Mouse (Mus musculus): ENCODE results near the gene Thoc6. TPM values are rescaled to one million over a fixed set of nuclear protein-coding genes. Genes with fewer than 3 reads are reported as not detected.
A peak's percentile ranks its signal among the peaks of the same experiment; 100 is the strongest.

The Thoc6 gene
- polyA plus RNA-seq, 1 experiment: 30.1 TPM

- Histone ChIP-seq H3ac (ENCODE audit: control insufficient read depth, insufficient read length) (no peak overlapping the region), H3K4me2 (ENCODE audit: low read depth) (no peak overlapping the region), H3K27me3 (ENCODE audit: control insufficient read depth, insufficient read depth, insufficient read length) (peaks cover 24% of the 10 kb centered on the region), H3K36me3 (ENCODE audit: control insufficient read depth, insufficient read depth) (no peaks in the 10 kb centered on the region), H3K79me2 (ENCODE audit: control insufficient read depth, insufficient read depth) (no peaks in the 10 kb centered on the region), H3K4me3 (no peak overlapping the region)
- TF ChIP-seq MYOD1 (IDR thresholded peaks at IDR 0.05; ENCODE audit: control insufficient read depth in 1 of 3, insufficient read length in 2 of 3, low read depth in 2 of 3) (no peak), TCF3 (IDR thresholded peaks at IDR 0.05; ENCODE audit: insufficient read length, low read depth) (no peak), SRF (IDR thresholded peaks at IDR 0.05; ENCODE audit: control insufficient read depth, insufficient read length, low read depth) (no peak), REST (IDR thresholded peaks at IDR 0.05; ENCODE audit: insufficient read depth, insufficient read length) (no peak), MAX (IDR thresholded peaks at IDR 0.05; ENCODE audit: low read depth) (no peak), USF1 (IDR thresholded peaks at IDR 0.05; ENCODE audit: low read depth) (no peak), E2F4 (IDR thresholded peaks at IDR 0.05; ENCODE audit: insufficient read depth) (no peak), POLR2A (IDR thresholded peaks at IDR 0.05; ENCODE audit: insufficient read length, low read depth) (no peak), POLR2AphosphoS2 (IDR thresholded peaks at IDR 0.05; ENCODE audit: insufficient read length, low read depth) (no peak), TCF12 (IDR thresholded peaks at IDR 0.05; ENCODE audit: insufficient read depth, poor library complexity, severe bottlenecking) (no peak), MYOG (IDR thresholded peaks at IDR 0.05; ENCODE audit: control insufficient read depth in 1 of 3, insufficient read depth in 1 of 3, insufficient read length in 2 of 3, low read depth in 2 of 3) (no peak), CEBPB (IDR thresholded peaks at IDR 0.05; ENCODE audit: insufficient read depth, poor library complexity, severe bottlenecking) (no peak)
Observed at GRCm38 (mm10) chr17:23645894-23646293, 27.8 kb downstream of the Thoc6 start.

GRCm38 (mm10) chr17:23644613-23645495, 28.8 kb downstream of the Thoc6 start, which contains the start of gene Mmp25:
Gene Mmp25 (minus strand): TSS chr17:23645277.
- Histone ChIP-seq H3K36me3 (ENCODE audit: control insufficient read depth, insufficient read depth) (no peaks in the 10 kb centered on the region), H3K4me2 (ENCODE audit: low read depth) (no peak within 1 kb of the TSS), H3K4me3 (no peak within 1 kb of the TSS), H3K79me2 (ENCODE audit: control insufficient read depth, insufficient read depth) (no peaks in the 10 kb centered on the region), H3ac (ENCODE audit: control insufficient read depth, insufficient read length) (no peak within 1 kb of the TSS), H3K27me3 (ENCODE audit: control insufficient read depth, insufficient read depth, insufficient read length) (peaks cover 24% of the 10 kb centered on the region)
- no peak for TF ChIP-seq MYOD1 (IDR thresholded peaks at IDR 0.05; ENCODE audit: control insufficient read depth in 1 of 3, insufficient read length in 2 of 3, low read depth in 2 of 3)
- no peak for TF ChIP-seq POLR2AphosphoS2 (IDR thresholded peaks at IDR 0.05; ENCODE audit: insufficient read length, low read depth)
- TF ChIP-seq TCF12 (IDR thresholded peaks at IDR 0.05; ENCODE audit: insufficient read depth, poor library complexity, severe bottlenecking): no peak
- TF ChIP-seq MYOG (IDR thresholded peaks at IDR 0.05; ENCODE audit: control insufficient read depth in 1 of 3, insufficient read depth in 1 of 3, insufficient read length in 2 of 3, low read depth in 2 of 3): no peak
- no peak for TF ChIP-seq POLR2A (IDR thresholded peaks at IDR 0.05; ENCODE audit: insufficient read length, low read depth)
- TF ChIP-seq USF1 (IDR thresholded peaks at IDR 0.05; ENCODE audit: low read depth): no peak
- TF ChIP-seq E2F4 (IDR thresholded peaks at IDR 0.05; ENCODE audit: insufficient read depth): no peak
- no peak for TF ChIP-seq REST (IDR thresholded peaks at IDR 0.05; ENCODE audit: insufficient read depth, insufficient read length)

GRCm38 (mm10) chr17:23631241-23631640, 42.4 kb downstream of the Thoc6 start:
- Histone ChIP-seq H3K4me2 (ENCODE audit: low read depth) (no peak overlapping the region), H3K36me3 (ENCODE audit: control insufficient read depth, insufficient read depth) (no peaks in the 10 kb centered on the region), H3K27me3 (ENCODE audit: control insufficient read depth, insufficient read depth, insufficient read length) (peaks cover 35% of the 10 kb centered on the region), H3K4me3 (no peak overlapping the region), H3ac (ENCODE audit: control insufficient read depth, insufficient read length) (no peak overlapping the region), H3K79me2 (ENCODE audit: control insufficient read depth, insufficient read depth) (no peaks in the 10 kb centered on the region)
- TF ChIP-seq CEBPB (IDR thresholded peaks at IDR 0.05; ENCODE audit: insufficient read depth, poor library complexity, severe bottlenecking): no peak
- no peak for TF ChIP-seq MAX (IDR thresholded peaks at IDR 0.05; ENCODE audit: low read depth)

- Histone ChIP-seq H3K4me2 (ENCODE audit: low read depth) (peak overlapping the region; percentile 62), H3K79me2 (ENCODE audit: control insufficient read depth, insufficient read depth) (no peaks in the 10 kb centered on the region), H3K27me3 (ENCODE audit: control insufficient read depth, insufficient read depth, insufficient read length) (peaks cover 29% of the 10 kb centered on the region), H3K36me3 (ENCODE audit: control insufficient read depth, insufficient read depth) (no peaks in the 10 kb centered on the region), H3ac (ENCODE audit: control insufficient read depth, insufficient read length) (no peak overlapping the region), H3K4me3 (no peak overlapping the region)
- TF ChIP-seq MYOD1 (IDR thresholded peaks at IDR 0.05; ENCODE audit: control insufficient read depth in 1 of 3, insufficient read length in 2 of 3, low read depth in 2 of 3) (peak in 2 of 3 experiments; percentile 24 to 25), MYOG (IDR thresholded peaks at IDR 0.05; ENCODE audit: control insufficient read depth in 1 of 3, insufficient read depth in 1 of 3, insufficient read length in 2 of 3, low read depth in 2 of 3) (peak in 1 of 3 experiments; percentile 46), TCF3 (IDR thresholded peaks at IDR 0.05; ENCODE audit: insufficient read length, low read depth) (no peak)
Observed at GRCm38 (mm10) chr17:23630195-23631020, 43.3 kb downstream of the Thoc6 start.

GRCm38 (mm10) chr17:23627813-23628212, 45.9 kb downstream of the Thoc6 start:
- H3K79me2 ChIP-seq (ENCODE audit: control insufficient read depth, insufficient read depth): no peaks in the 10 kb centered on the region
- peaks cover 29% of the 10 kb centered on the region for H3K27me3 ChIP-seq (ENCODE audit: control insufficient read depth, insufficient read depth, insufficient read length)
- H3K4me2 ChIP-seq (ENCODE audit: low read depth): no peak overlapping the region
- no peak overlapping the region for H3ac ChIP-seq (ENCODE audit: control insufficient read depth, insufficient read length)
- TF ChIP-seq MYOG (IDR thresholded peaks at IDR 0.05; ENCODE audit: control insufficient read depth in 1 of 3, insufficient read depth in 1 of 3, insufficient read length in 2 of 3, low read depth in 2 of 3): no peak
- TF ChIP-seq REST (IDR thresholded peaks at IDR 0.05; ENCODE audit: insufficient read depth, insufficient read length): no peak
- no peak for TF ChIP-seq MAX (IDR thresholded peaks at IDR 0.05; ENCODE audit: low read depth)
- no peak for TF ChIP-seq USF1 (IDR thresholded peaks at IDR 0.05; ENCODE audit: low read depth)
- no peak for TF ChIP-seq POLR2AphosphoS2 (IDR thresholded peaks at IDR 0.05; ENCODE audit: insufficient read length, low read depth)
- no peak for TF ChIP-seq SRF (IDR thresholded peaks at IDR 0.05; ENCODE audit: control insufficient read depth, insufficient read length, low read depth)
- no peak for TF ChIP-seq CEBPB (IDR thresholded peaks at IDR 0.05; ENCODE audit: insufficient read depth, poor library complexity, severe bottlenecking)
- TF ChIP-seq MYOD1 (IDR thresholded peaks at IDR 0.05; ENCODE audit: control insufficient read depth in 1 of 3, insufficient read length in 2 of 3, low read depth in 2 of 3): no peak
- no peak for TF ChIP-seq POLR2A (IDR thresholded peaks at IDR 0.05; ENCODE audit: insufficient read length, low read depth)
- no peak for TF ChIP-seq TCF3 (IDR thresholded peaks at IDR 0.05; ENCODE audit: insufficient read length, low read depth)
- TF ChIP-seq TCF12 (IDR thresholded peaks at IDR 0.05; ENCODE audit: insufficient read depth, poor library complexity, severe bottlenecking): no peak
- no peak overlapping the region for H3K4me3 ChIP-seq
- H3K36me3 ChIP-seq (ENCODE audit: control insufficient read depth, insufficient read depth): no peaks in the 10 kb centered on the region
